Mouse (Mus musculus) spleen, postnatal 14 days (tissue): ENCODE data around the gene Sfxn5.

Experiments
- DNase-seq, 2 experiments: peaks; one replicate each; pipeline ENCODE4 v3.0.0; 2021 to 2022; ENCODE audit warnings: low spot score in 2 of 2

Sfxn5 gene

DNA sequence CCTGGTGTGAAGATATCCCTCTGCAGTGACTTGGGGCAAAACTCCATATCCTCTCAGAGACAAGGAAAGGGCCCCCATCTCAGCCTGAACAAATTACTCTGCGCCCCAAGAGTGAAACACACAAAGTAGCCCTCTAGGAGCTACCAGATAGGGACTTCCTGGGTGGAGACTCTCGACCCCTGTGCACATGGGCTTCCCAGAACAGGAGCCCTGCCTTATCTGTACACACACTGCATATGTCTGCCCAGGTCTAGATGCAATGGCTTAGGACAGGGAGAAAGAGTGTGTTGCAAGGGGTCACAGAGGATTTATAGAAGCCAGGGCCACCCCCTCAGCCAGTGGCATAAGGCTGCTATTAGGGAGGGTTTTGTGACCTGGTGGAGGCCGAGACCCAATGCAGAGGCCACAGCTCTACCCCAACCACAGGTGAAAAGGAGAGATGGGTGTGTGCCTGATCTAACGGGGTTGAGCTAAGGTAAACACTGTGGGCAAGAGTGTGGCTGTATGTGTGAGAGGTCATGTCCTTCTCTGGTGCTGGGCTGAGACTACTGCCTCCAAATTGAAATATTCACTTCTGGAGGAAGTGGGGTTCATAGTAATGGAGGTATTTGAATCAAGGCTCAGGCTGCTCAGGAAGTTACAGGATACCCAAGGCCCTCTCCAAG, 44.9 kb downstream of the Sfxn5 start:
- DNase-seq: no peak

DNA sequence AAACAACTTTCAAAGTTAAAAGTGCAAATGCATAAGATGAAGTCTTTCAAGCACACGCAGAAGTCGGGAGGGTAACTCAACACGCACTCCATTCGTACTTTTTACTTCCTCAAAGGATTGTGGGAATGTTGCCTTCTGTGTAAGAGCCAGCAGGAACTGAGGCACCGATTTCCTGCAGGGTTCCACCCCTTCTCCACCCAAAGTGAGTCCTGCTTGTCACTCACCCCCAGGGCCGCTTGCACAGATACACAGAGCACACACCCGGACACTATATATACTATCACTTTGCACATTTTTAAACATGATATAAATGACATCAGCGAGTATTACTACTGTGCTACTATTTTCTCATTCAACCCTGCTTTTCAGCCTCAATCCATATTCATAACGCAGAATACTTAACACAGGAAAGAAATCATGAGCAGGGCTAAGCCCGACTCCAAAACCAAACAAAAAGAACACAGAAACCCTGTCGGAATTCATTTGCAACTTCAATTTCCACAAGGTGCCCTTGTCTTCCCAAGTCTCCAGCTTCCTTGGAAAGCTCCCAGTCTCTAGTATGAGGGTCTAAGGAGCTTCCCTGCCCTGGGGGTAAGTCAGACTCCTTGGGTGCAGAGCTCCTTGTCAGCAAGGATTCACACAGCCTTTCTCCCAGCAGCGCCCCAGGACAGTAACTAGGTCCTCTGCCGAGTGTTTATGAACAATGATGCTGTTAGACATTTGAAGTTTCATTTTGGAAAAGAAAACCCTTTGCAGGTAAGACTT, 46.8 kb downstream of the Sfxn5 start:
- DNase-seq: no peak

DNA sequence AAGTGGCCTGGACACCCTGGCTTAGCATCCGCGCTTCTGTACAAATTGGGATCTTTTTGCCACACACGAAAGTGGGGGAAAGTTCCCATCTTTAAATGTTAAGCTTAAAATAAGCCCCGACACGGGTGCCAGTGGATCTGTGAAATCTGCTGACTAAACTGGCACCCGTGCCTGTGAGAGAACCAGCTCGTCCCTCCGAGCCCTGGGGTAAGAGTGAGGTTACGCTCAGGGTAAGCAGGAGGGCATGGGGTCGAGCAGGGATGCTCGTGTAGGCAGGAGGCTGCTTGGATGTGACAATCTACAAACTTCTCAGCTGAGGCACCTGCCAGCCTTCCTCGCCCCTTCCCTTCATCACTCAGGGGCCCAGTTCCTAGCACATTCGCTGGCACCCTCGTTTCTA, 52.4 kb downstream of the Sfxn5 start:
- no peak for DNase-seq

DNA sequence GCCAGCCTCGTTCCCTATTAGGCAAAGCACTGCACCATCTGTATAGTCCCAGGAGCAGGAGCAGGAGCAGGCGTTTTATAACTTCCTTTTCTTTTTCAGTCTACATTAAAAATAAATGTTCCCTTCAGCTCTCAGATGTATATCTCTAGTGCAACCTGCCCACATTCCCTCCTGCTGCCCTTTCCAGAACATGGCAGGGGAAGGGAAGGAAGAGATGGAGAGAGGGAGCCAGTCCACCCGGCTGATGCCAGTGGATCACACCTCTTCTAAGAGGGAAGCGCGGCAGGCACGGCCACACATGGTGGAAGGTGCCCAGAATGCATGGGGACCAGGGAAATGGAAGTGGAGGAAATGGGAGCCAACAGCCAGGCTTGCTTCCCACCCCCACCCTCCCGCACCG, 56.7 kb downstream of the Sfxn5 start:
- no peak for DNase-seq

DNA sequence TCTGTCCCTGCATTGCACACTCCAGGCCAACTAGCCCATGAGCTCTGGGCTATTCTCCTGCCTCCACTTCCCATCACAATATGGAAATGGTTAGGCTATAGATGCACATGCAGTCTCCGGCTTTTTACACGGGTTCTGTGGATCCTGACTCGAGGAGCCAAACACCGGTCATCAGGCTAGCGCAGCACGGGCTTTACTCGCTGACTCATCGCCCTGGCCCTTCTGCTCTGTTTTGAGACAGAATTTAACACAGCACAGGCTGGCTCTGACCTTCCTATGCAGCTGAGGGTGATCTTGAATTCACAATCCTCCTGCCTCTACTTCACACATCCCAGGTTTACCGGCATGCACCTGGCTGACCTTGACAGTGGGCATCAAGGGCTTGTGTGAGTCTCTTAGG, 60.8 kb downstream of the Sfxn5 start:
- no peak for DNase-seq

DNA sequence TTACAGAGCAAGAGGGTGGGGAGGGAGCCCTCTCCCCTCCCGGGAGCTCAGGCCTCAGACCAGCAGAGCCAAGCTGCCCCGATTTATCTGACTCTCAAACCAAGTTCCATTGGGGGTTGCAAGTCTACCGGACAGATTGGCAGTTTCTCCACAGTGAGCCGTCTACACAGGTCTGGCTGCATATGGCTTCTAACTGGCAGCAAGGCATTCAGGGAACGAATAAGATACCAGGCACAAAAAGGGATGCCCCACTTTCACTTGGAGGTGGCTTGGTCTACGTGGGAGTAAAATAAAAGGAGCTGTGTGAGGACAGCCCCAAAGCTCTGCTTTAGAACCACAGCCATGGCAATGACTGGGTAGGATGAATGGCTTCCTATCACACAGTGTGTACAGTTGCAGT, 67.2 kb downstream of the Sfxn5 start:
- DNase-seq: no peak

DNA sequence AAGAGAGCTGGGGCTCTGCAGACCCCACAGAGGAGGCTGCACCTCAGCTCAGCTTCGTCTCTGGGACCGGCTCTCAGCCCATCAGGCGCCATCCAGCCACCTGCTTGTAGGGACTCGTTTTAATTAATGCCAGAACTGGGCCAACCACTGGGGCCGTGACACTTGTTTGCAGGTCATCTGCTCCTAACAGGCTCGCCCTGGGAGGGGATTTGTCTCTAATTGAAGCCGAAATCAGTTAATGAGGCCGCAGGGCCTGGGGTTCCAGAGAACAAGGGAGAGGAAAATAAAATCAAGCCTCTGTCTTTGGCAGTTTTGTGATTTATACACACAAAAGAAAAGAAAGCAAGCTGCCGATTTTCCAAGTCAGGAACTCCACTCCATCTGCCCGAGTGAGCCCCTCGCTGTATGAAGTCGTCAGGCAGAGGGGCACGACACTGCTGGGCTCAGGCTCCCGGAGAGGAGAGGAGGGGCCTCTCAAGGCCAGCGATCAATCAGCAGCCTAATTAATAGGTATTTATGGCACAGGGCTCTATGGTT, 68.2 kb downstream of the Sfxn5 start:
- DNase-seq: no peak

DNA sequence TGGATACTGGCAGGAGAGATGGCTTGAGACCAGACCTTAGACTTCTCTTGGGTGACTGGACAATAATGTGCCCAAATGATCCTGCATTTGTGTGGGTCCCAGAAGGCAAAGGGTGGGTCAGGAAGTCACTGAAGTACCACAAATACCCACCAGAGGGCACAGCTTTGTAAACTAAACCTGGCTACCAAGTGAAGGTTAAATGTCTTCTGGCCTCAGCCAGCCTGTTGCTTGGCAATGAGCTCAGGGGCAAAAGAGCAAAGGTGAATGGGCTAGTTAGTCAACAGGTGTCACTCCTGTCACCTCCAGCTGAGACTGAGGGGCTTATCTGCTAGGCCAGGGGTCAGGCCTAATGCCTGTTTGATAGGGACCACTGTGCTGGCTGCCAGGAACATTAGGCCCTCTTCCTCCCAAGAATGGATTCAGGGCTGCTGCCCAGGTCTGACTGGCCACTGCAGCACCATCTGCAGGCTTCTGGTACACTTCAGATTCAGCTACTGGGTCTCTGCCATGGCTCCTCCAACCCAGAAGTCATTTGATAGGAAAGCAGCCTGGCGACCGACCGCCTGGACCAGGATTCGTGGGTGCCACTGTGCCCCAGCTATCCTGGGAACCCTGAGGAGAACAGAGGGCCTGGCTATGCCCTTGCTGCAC, 70.2 kb downstream of the Sfxn5 start:
- peak in 1 of 2 experiments; percentile 38 for DNase-seq

DNA sequence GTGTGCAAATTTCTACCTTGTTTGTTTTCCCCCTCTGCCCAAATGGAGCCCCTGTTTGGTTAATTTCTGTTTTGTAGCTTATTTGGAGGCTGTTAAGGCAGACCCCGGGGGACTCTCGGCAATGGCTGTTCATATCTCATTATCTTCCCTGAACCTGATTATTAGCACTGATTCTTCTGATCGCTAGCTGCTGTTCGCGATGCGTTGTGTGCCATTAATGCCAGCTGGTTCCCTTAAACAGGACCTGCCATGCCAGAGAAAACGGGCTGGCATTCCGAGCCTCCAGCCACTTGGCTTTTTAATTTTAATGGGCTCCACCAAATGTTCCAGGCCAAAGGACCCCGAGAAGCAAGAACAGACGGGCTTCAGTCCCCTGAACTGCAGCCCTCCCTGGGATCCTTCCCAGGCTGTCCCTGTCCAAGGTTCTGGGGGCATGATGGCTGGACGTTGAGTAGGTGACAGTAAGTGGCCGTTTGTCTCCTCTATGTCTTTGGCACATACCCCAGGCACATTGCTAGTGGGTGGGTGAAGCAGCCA, 74.1 kb downstream of the Sfxn5 start:
- DNase-seq: no peak

DNA sequence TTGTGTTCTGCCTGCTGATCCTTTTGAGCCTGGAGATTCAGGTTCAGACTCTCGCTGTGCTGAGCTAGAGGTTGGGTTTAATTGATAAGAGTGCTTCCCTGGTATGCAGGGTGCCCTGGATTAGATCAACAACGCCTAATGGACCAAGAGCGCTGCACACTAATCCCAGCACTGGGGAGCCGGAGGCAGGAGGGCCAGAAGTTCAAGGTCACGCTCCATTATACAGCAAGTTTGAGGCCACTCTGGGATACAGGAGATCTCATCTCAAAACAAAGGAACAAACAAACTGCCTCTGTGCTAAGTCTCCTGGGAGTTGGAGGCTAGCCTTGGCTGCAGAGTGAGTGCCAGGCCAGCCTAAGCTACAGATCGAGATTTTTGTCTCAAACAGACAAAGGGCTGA, 77.6 kb downstream of the Sfxn5 start:
- no peak for DNase-seq

DNA sequence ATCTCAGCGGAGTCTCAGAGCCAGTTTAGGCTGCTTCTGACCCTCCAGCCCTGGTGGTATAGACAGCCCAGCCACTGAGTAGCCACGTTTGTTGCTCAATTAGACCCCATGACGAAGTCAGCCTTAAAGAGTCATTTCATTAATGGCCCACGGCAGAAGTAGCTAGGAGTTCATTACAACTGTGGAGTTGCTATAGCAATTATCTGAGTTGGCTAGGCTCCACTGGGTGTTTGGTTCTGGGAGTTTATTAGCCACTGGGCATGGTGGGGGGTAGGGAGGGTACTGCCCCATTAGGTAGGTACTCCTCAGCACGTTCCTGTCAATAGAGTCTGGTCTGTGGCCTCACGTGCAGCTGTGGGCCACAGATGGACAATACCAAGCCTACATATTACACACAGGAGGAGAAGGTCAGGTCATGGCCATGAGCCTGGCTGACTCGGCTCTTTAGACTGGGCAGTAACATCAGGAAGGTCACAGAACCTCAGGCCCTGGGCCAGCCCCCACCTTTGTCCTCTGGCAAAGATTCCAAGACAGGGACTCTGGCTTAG, 79.2 kb downstream of the Sfxn5 start:
- DNase-seq: no peak

DNA sequence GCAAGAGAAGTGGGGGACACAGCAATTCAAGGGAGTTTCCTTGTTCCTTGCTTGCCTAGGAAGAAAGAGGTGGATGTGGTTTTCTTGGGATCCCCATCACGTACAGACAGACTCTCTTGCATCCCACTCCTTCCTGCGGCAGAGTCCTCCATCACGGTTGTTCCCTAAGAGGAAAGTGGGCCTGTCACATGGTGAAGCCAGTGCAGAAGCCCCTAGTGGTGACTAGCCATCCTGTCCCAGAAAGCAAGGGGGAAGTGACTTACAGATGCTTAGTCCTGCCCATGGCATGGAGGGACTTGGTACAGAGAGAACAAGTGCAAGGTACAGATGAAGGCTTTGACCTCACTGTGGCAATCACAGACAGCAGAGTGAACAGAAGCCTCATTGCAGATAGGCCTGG, 79.9 kb downstream of the Sfxn5 start:
- DNase-seq: no peak

DNA sequence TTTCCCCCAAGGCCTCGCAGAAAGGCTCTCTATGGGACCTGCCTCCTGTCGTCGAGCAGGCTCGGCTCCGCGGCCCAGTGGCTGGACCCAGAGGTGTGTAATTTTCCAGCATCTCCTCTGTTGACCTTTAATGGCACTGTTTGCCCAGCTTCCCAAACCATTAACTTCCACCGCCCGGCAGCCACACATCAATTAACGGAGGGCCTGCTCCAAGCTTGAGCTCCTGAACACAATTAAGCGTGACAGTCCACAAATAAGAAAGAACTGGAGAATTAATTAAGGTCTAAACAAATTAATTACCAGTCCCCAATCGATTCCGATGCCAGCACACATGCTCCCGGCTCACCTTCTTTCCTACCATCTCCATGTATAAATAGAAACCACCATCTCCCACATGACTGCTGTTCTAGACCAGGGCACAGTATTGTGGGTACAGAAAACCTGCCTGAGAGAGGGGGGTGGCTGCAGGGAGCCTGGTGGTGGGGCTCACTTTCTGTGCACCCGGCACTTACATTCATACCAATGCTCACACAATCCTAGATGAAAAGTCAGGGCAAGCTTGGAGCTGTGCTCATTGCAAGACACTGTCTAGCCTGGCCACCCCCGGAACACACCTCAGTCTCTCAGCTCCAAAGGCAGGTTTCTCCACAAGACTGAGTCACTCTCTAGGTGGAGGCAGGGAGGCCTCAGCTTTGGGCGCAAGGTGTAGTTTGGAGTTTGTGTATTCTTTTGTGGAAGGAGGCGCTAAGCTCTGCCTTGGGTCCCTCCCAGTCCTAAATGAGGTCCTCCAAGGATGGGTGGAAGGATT, 80.8 kb downstream of the Sfxn5 start:
- DNase-seq: no peak

DNA sequence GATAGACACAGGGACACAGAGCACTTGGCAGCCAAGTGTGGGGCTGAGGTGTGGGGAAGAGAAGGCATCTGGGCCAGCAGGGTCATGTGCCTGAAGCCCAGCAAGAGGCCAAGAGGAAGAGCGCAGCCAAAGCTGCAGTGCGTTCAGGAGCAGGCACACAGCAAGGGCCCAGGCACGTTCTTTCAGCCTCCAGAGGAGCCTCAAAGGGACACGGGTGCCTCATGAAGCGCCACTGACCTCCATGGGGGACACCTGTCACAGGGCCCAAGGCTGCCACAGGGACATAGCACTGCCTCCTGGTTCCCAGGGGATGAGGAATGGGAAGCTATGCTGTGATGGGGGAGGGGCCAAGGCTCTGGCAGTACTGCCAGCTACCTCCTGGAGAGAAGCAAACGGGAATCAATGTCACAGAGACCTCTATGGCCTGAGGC, 82.4 kb downstream of the Sfxn5 start:
- no peak for DNase-seq

DNA sequence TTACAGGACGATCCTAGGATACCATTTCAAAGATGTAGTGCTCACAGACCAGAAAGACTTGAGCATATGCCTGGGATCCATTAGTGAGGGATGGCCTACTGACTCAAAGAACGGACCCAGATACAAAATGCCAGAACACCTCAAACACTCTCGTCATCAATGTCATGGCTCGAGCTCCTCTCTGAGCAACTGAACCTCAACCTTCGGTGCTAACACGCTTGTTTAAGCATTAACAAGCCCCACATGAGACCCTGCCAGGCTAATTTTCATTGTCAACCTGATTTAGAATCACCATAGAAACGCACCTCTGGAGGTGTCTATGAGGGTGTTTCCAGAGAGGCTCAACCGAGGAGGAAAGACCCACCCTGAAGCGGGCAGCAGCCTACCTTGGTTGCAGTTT, 83.4 kb downstream of the Sfxn5 start:
- no peak for DNase-seq

DNA sequence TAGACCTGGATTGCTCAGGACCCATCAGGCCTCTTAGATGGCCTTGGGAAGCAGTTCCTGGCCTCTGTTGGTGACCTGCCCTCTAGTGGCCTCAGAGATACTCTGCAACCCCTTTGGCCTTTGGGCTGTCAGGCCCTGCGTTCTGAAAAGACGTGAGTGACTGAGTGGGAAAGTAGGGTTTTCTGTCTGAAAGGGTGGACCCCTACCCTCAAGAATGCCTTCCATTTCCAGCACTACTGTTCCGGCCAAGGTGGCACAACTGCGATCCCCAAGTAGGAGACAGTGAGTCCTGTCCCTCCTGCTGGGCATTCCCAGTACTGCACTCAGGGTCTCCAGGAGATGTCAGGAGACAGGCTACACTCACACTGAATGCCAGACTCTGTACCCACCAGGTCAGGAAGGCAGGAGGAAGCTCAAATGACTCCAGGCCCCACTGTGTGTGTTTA, 94.2 kb downstream of the Sfxn5 start:
- DNase-seq: peak in 1 of 2 experiments; percentile 24

DNA sequence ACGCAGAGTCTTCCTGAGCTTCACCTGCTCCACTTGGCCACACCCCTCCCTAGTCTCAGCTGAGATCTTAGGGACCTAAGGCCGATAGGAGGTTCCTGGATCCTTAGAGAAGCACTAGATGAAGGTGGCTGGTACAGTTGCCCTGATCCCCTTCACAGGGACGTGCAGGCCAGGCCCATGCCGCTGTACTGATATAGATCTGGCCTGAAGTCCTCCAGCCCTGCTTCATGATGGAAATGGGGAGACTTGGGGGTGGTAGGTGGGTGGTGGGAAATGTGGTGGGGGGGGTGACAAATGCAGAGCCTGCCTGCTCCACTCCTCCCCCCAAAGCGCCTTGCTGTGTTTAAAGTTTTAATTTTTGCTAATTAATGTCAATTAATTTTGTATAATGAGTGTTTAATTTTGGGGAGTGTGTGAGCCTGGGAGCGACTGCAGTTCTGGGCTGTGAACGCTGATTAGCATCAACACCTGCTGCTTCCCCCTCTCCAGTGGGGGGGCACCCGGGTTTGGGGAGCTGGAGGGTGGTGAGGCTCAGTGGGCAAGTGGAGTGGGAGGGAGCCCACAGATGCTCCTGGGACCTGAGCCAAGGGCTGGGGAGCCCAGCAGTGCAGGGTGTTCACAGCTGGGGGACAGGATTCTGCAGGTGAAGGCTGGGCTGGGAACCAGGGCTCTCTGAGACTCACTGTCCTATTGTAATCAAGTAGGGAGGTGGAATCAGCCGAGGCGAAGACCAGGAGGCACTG, 95.5 kb downstream of the Sfxn5 start:
- DNase-seq: no peak

DNA sequence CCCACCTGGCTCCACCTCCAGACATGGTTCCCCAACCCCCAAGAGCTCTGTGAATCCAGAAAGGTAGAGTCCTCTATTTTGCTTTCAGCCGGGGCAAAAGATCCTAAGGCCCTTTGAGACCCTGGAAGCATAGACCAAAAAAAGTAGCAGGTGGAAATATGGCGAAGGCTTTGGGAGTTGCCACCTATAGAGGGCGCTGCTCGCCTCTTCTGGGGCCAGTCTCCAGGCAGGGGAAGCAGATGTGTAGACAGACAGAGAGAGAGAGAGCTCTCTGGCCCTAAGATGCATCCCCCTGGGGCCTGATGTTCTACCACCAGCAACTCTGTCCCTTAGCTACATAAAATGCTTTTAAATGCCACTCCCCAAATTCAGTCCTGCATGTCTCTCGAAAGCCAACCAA, 96.2 kb downstream of the Sfxn5 start:
- no peak for DNase-seq

DNA sequence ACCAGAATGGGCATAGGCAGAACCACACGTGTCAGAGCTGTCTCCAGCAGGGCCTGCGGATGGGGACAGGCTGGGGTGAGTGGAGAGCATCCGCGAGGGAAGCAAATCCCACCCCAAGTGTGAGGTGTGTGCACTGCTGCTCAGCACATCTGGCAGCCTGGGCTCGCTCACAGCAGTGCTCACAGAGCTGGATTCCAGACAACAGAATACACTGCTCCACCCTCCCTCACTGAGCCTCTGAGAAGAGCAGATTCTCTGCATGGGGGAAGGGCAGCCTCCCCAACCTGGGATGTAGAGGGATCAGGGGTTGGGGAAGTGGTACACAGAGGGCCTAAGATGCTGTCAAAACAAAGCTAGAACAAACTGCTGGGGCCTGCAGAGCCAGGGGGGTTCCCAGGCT, 98.4 kb downstream of the Sfxn5 start:
- DNase-seq: no peak

DNA sequence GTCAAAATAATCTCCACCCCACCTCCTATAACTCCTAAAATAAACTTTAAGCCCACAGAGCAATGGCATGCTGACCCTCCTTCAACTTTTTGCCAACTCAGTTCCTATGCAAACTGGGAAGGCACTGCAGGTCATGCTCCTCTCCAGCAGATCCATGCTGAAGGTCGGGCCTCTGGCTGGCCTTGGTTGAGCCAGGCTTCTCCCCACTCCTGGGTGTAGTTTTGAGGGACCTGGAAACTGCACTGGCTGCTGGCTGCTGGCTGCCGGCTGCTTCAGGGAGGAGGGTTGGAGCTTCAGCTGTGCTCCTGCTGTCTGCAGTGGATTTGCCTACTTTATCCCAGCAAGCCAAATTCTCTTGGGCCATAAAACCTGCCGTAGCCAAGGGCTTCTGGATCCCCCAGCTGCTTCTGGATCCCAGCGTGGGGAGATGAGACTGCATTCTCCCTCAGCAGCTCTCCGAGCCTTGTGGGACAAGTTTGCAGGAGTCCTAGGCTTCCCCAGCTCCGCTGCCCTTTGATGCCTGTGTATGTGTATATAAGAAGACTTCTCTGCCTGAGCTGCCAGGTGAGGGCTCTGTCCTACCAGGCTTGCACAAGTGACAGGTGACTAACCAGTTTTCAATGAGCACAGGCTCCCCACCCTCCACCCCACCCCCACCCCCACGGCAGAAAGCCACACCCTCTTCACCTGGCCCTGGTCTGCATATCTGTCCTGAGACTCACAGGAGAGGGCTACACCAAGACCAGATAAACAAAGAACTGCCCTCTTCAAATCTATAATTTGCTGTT, 100.2 kb downstream of the Sfxn5 start:
- no peak for DNase-seq
